Mouse (Mus musculus): ENCODE data around the gene Hoxa3. TPM values are rescaled to one million over a fixed set of nuclear protein-coding genes. Genes with fewer than 3 reads are reported as not detected.

Gene Hoxa3
- polyA plus RNA-seq, 1 experiment = not detected

- H3K4me3 ChIP-seq (ENCODE audit: insufficient read depth, low read length) = no peak overlapping the region
- no peaks in the 10 kb centered on the region for H3K4me1 ChIP-seq (ENCODE audit: control insufficient read depth, insufficient read depth, low read length)
- no peak for TF ChIP-seq POLR2A (IDR thresholded peaks at IDR 0.05; ENCODE audit: extremely low read depth, insufficient read depth, low read length)
- TF ChIP-seq CTCF (IDR thresholded peaks at IDR 0.05; ENCODE audit: extremely low read depth, insufficient read depth, low read length) = no peak
- H3K27ac ChIP-seq (ENCODE audit: insufficient read depth, low read length) = no peak overlapping the region
Observed at GRCm38 (mm10) chr6:52179690-52180089, 33.4 kb downstream of the Hoxa3 start.

- H3K4me1 ChIP-seq (ENCODE audit: control insufficient read depth, insufficient read depth, low read length) = no peaks in the 10 kb centered on the region
- H3K4me3 ChIP-seq (ENCODE audit: insufficient read depth, low read length) = no peak overlapping the region
- no peak overlapping the region for H3K27ac ChIP-seq (ENCODE audit: insufficient read depth, low read length)
- TF ChIP-seq CTCF (IDR thresholded peaks at IDR 0.05; ENCODE audit: extremely low read depth, insufficient read depth, low read length) (no peak), POLR2A (IDR thresholded peaks at IDR 0.05; ENCODE audit: extremely low read depth, insufficient read depth, low read length) (no peak)
Observed at GRCm38 (mm10) chr6:52178918-52179665, 34.0 kb downstream of the Hoxa3 start.

DNA sequence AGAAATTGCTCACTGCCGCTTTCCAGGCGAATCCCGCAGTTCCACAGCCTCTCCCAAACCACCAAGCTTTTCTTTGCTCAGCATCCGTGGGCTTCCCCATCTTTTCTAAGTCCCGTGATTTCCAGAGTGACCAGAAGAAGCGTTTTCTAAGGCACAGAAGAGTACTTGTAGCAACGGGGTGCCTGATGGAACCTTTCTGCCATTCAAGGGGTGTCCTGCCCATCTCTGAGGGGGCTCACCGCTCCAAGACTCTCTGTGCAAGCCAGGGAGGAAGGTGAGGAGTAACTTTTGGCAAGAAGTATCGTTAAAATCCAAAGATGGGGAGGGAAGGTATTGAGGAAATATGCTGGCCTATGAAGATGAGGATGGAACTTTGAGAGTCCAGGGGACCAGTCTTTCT is 35.3 kb downstream of the Hoxa3 start:
- H3K4me3 ChIP-seq (ENCODE audit: insufficient read depth, low read length) = no peak overlapping the region
- TF ChIP-seq POLR2A (IDR thresholded peaks at IDR 0.05; ENCODE audit: extremely low read depth, insufficient read depth, low read length) (no peak), CTCF (IDR thresholded peaks at IDR 0.05; ENCODE audit: extremely low read depth, insufficient read depth, low read length) (no peak)
- H3K4me1 ChIP-seq (ENCODE audit: control insufficient read depth, insufficient read depth, low read length) = no peaks in the 10 kb centered on the region
- no peak overlapping the region for H3K27ac ChIP-seq (ENCODE audit: insufficient read depth, low read length)

GRCm38 (mm10) chr6:52177061-52177735 is 35.9 kb downstream of the Hoxa3 start, which contains the start of gene 5730596B20Rik:
Gene 5730596B20Rik (plus strand): TSS chr6:52177498.
- Histone ChIP-seq H3K27ac (ENCODE audit: insufficient read depth, low read length) (no peak within 1 kb of the TSS), H3K4me3 (ENCODE audit: insufficient read depth, low read length) (no peak within 1 kb of the TSS), H3K4me1 (ENCODE audit: control insufficient read depth, insufficient read depth, low read length) (no peaks in the 10 kb centered on the region)
- no peak for TF ChIP-seq POLR2A (IDR thresholded peaks at IDR 0.05; ENCODE audit: extremely low read depth, insufficient read depth, low read length)
- TF ChIP-seq CTCF (IDR thresholded peaks at IDR 0.05; ENCODE audit: extremely low read depth, insufficient read depth, low read length) = no peak

DNA sequence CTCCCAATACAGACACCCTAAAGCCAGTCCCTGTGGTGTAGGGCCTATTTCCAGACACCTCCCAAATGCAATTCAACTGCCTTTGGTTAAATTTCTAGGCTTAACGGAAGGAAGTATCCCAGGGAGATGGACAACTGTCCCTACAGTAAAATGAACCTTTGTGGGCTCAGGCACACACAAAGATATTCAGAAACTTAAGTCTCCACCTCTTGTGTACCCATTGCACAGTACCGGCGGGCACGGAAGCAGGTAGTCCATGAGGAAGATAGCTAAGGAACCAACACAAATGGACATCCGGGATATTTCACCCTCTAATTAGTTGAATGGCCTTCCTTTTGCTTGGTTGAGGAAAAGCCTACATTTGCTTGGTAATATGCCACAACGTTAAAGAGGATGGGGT is 36.7 kb downstream of the Hoxa3 start:
- no peak overlapping the region for H3K4me3 ChIP-seq (ENCODE audit: insufficient read depth, low read length)
- no peaks in the 10 kb centered on the region for H3K4me1 ChIP-seq (ENCODE audit: control insufficient read depth, insufficient read depth, low read length)
- no peak overlapping the region for H3K27ac ChIP-seq (ENCODE audit: insufficient read depth, low read length)
- no peak for TF ChIP-seq POLR2A (IDR thresholded peaks at IDR 0.05; ENCODE audit: extremely low read depth, insufficient read depth, low read length)
- no peak for TF ChIP-seq CTCF (IDR thresholded peaks at IDR 0.05; ENCODE audit: extremely low read depth, insufficient read depth, low read length)

DNA sequence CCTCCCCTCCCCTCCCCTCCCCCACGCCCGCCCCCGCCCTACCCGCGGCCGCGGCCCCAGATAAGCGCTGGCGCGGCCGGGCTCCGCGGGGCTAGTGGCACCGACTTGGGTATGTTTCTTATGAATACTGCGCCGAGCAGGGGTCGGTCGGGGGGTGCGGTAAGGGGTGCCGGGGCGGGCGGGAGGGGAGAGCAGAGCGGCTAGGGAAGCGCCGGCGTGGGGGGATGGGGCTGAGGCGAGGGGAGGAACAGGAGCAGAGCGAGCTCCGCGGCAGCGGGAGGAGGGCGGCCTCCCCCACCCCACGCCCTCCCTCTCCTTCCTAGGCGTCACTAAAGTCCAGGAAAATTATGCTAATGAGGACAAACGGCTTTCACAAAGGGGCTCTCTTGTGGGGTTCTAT is 37.3 kb downstream of the Hoxa3 start:
- Histone ChIP-seq H3K4me3 (ENCODE audit: insufficient read depth, low read length) (no peak overlapping the region), H3K4me1 (ENCODE audit: control insufficient read depth, insufficient read depth, low read length) (no peaks in the 10 kb centered on the region), H3K27ac (ENCODE audit: insufficient read depth, low read length) (no peak overlapping the region)
- TF ChIP-seq POLR2A (IDR thresholded peaks at IDR 0.05; ENCODE audit: extremely low read depth, insufficient read depth, low read length) (no peak), CTCF (IDR thresholded peaks at IDR 0.05; ENCODE audit: extremely low read depth, insufficient read depth, low read length) (no peak)

GRCm38 (mm10) chr6:52174968-52175751 is 38.0 kb downstream of the Hoxa3 start:
- Histone ChIP-seq H3K27ac (ENCODE audit: insufficient read depth, low read length) (no peak overlapping the region), H3K4me3 (ENCODE audit: insufficient read depth, low read length) (no peak overlapping the region), H3K4me1 (ENCODE audit: control insufficient read depth, insufficient read depth, low read length) (no peaks in the 10 kb centered on the region)
- TF ChIP-seq POLR2A (IDR thresholded peaks at IDR 0.05; ENCODE audit: extremely low read depth, insufficient read depth, low read length) = no peak
- TF ChIP-seq CTCF (IDR thresholded peaks at IDR 0.05; ENCODE audit: extremely low read depth, insufficient read depth, low read length) = no peak

DNA sequence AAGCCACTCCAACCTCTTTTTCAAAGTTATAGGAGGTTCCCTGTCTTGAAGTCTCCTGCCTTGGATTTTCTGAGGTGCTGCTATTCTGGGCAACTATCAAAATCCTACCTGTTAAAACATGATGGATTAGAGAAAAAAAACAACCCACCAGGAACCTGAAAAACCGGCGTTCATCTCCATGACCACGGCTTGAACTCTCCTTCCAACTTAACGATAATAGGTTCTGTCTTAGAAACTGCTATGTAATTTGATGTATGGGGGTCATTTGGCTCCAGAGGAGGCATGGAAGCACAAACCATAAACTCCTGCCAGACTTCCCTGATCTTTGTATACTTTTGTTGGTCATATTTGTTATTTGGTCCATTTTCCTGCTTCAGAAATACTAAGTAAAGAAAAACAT is 39.5 kb downstream of the Hoxa3 start:
- Histone ChIP-seq H3K4me1 (ENCODE audit: control insufficient read depth, insufficient read depth, low read length) (no peaks in the 10 kb centered on the region), H3K27ac (ENCODE audit: insufficient read depth, low read length) (no peak overlapping the region), H3K4me3 (ENCODE audit: insufficient read depth, low read length) (no peak overlapping the region)
- TF ChIP-seq CTCF (IDR thresholded peaks at IDR 0.05; ENCODE audit: extremely low read depth, insufficient read depth, low read length) = no peak

DNA sequence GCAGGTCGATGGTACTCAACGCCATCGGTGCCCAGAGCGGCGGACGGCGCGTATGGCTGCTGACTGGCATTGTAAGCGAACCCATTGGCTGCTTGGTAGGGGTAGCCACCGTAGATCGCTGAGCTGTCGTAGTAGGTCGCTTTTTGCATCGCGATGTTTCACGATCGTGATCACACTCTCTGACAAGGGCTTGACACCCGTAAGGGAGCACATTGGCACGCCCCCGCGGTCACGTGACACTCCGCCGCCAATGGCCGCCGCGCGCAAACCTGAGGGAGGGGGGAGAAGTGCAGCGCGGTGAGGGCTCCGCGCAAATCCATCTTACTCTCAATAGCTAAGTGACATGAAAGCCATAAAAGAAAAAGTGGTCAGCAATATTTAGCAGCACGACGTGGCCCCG is 40.6 kb downstream of the Hoxa3 start:
- H3K4me1 ChIP-seq (ENCODE audit: control insufficient read depth, insufficient read depth, low read length) = no peaks in the 10 kb centered on the region
- no peak overlapping the region for H3K27ac ChIP-seq (ENCODE audit: insufficient read depth, low read length)
- TF ChIP-seq CTCF (IDR thresholded peaks at IDR 0.05; ENCODE audit: extremely low read depth, insufficient read depth, low read length) (no peak), POLR2A (IDR thresholded peaks at IDR 0.05; ENCODE audit: extremely low read depth, insufficient read depth, low read length) (no peak)
- H3K4me3 ChIP-seq (ENCODE audit: insufficient read depth, low read length) = no peak overlapping the region
